ENCODE assay signal across 21 mouse cellular contexts in genomic region chr15:83090874-83091273, GRCm38 (mm10). TPM values are rescaled to one million over a fixed set of nuclear protein-coding genes. Genes with fewer than 3 reads are reported as not detected.
DNase-seq lines count a peak whose midpoint lies in the region; ATAC-seq and TF ChIP-seq lines count a peak whose summit lies in the region.
"Had no signal": no experiment of that assay in that cellular context is flagged by ENCODE, and none has a peak within 500 bp of the region (broad histone marks: within the 10 kb centered on the region; RNA-seq: fewer than 3 reads in every experiment).

No protein-coding gene starts in this region.

- TF ChIP-seq POLR2A in ES-Bruce4 (IDR thresholded peaks at IDR 0.05; ENCODE audit: insufficient read depth, low read length) (no peak), MEL (IDR thresholded peaks at IDR 0.05; ENCODE audit: control insufficient read depth in 1 of 2, insufficient read depth in 1 of 2, low read depth in 1 of 2, low read length in 2 of 2, poor library complexity in 1 of 2) (no peak)
- TF ChIP-seq POLR2A in limb, embryonic 14.5 days (IDR thresholded peaks at IDR 0.05; ENCODE audit: borderline replicate concordance, extremely low read depth, insufficient read depth, insufficient read length), result no peak

- H3K4me2 ChIP-seq in limb, embryonic 14.5 days (replicated peaks; ENCODE audit: low read depth, low read length, severe bottlenecking), result no peak overlapping the region
- H3K4me2 ChIP-seq: embryonic facial prominence, embryonic 12.5 days; heart, embryonic 13.5 days; hindbrain, embryonic 12.5 days; midbrain, embryonic 11.5 days; neural tube, embryonic 15.5 days had no signal

- no peaks in the 10 kb centered on the region for H3K36me3 ChIP-seq in ES-Bruce4 (ENCODE audit: control insufficient read depth, insufficient read depth, low read length, poor library complexity, severe bottlenecking)
- peaks cover 0 to 15% of the 10 kb centered on the region in 2 experiments; a peak in 2 of 4 replicates for H3K36me3 ChIP-seq in MEL (ENCODE audit: control insufficient read depth in 1 of 2, insufficient read depth in 2 of 2, low read length in 2 of 2)
- no peaks in the 10 kb centered on the region for H3K36me3 ChIP-seq in limb, embryonic 14.5 days (ENCODE audit: control insufficient read depth, insufficient read depth, low read length)
- H3K36me3 ChIP-seq: embryonic facial prominence, embryonic 12.5 days; heart, embryonic 13.5 days; hindbrain, embryonic 12.5 days; neural tube, embryonic 15.5 days had no signal

- H3K4me3 ChIP-seq in ES-Bruce4 (ENCODE audit: low read depth, low read length) (no peak overlapping the region), MEL (ENCODE audit: control insufficient read depth in 1 of 2, insufficient read depth in 1 of 2, low read depth in 2 of 2, low read length in 2 of 2) (no peak overlapping the region)
- no peak overlapping the region for H3K4me3 ChIP-seq in limb, embryonic 14.5 days (replicated peaks; ENCODE audit: low read length)
- H3K4me3 ChIP-seq in left cerebral cortex, adult 2 months, result no peak overlapping the region
- H3K4me3 ChIP-seq: embryonic facial prominence, embryonic 12.5 days; heart, embryonic 13.5 days; hindbrain, embryonic 12.5 days; neural tube, embryonic 15.5 days had no signal

- 16% methylated on average over 3 of the region's 3 CpGs for WGBS in limb, embryonic 14.5 days

- ATAC-seq in limb, embryonic 14.5 days (ENCODE audit: low FRiP score, low read depth), result peak; percentile 53

- no peaks in the 10 kb centered on the region for H3K79me2 ChIP-seq in MEL (ENCODE audit: control insufficient read depth, insufficient read depth, low read length, poor library complexity)

- 0 out of 2 replicates have a peak overlapping the region, but pooled peaks have one; percentile 11 for H3K27ac ChIP-seq in ES-Bruce4 (ENCODE audit: insufficient read depth, low read length)
- no peak overlapping the region for H3K27ac ChIP-seq in MEL (ENCODE audit: control insufficient read depth, low read depth, low read length)
- 0 out of 2 replicates have a peak overlapping the region, but pooled peaks have one; percentile 33 for H3K27ac ChIP-seq in limb, embryonic 14.5 days (replicated peaks; ENCODE audit: low read depth, low read length)
- H3K27ac ChIP-seq in left cerebral cortex, adult 2 months, result no peak overlapping the region
- H3K27ac ChIP-seq: embryonic facial prominence, embryonic 12.5 days; heart, embryonic 13.5 days; hindbrain, embryonic 12.5 days; neural tube, embryonic 15.5 days had no signal

- H3K27me3 ChIP-seq in ES-Bruce4 (ENCODE audit: control insufficient read depth, insufficient read depth, low read length, poor library complexity, severe bottlenecking), result no peaks in the 10 kb centered on the region
- no peaks in the 10 kb centered on the region for H3K27me3 ChIP-seq in MEL (ENCODE audit: control insufficient read depth in 1 of 2, insufficient read depth in 2 of 2, low read length in 2 of 2)
- H3K27me3 ChIP-seq in limb, embryonic 14.5 days (ENCODE audit: control insufficient read depth, insufficient read depth, low read length), result no peaks in the 10 kb centered on the region
- H3K27me3 ChIP-seq: CH12.LX had no signal

- intact Hi-C loops in left cerebral cortex, adult 2 months (cut with DNase I), result no loop called here

- DNase-seq in MEL (ENCODE audit: low read depth, low spot score), result peak; percentile 32
- peak; percentile 95 for DNase-seq in fat pad, adult 2 months (ENCODE audit: extremely low read depth, low read depth, low spot score)
- DNase-seq in limb, embryonic 14.5 days (ENCODE audit: low spot score), result peak; percentile 61
- no peak for DNase-seq in left cerebral cortex, adult 2 months (ENCODE audit: extremely low spot score in 1 of 2, low spot score in 2 of 2)
- no peak for DNase-seq in layer of hippocampus, postnatal 25 days (ENCODE audit: extremely low spot score in 1 of 2, low spot score in 1 of 2)
- DNase-seq in left cerebral cortex, adult 8-10 months (ENCODE audit: low spot score in 2 of 2), result no peak
- DNase-seq: adrenal gland, postnatal 10 days; cerebellum, postnatal 14 days; kidney, adult 18-20 months; kidney, postnatal 25 days; layer of hippocampus, postnatal 36 days; lung, postnatal 36 days; retina, postnatal 1 day; thymus, postnatal 25 days had no signal

- no peaks in the 10 kb centered on the region for H3K9me3 ChIP-seq in ES-Bruce4 (replicated peaks; ENCODE audit: control insufficient read depth, insufficient read depth, low read length, poor library complexity, severe bottlenecking)
- no peaks in the 10 kb centered on the region for H3K9me3 ChIP-seq in MEL (replicated peaks; ENCODE audit: insufficient read depth, low read length)
- no peaks in the 10 kb centered on the region for H3K9me3 ChIP-seq in limb, embryonic 14.5 days (ENCODE audit: control insufficient read depth, low read length)
- H3K9me3 ChIP-seq: embryonic facial prominence, embryonic 12.5 days; heart, embryonic 13.5 days; hindbrain, embryonic 12.5 days; neural tube, embryonic 15.5 days had no signal

- TF ChIP-seq CTCF in ES-Bruce4 (IDR thresholded peaks at IDR 0.05; ENCODE audit: low read depth, low read length) (no peak), MEL (IDR thresholded peaks at IDR 0.05 in 2 of 3, conservative IDR thresholded peaks at IDR 0.05 in 1 of 3; ENCODE audit: control insufficient read depth in 1 of 3, insufficient read depth in 1 of 3, low read depth in 2 of 3, low read length in 3 of 3, poor library complexity in 1 of 3, severe bottlenecking in 1 of 3) (no peak)
- TF ChIP-seq CTCF in left cerebral cortex, adult 2 months (IDR thresholded peaks at IDR 0.05), result no peak

- H3K9ac ChIP-seq in ES-Bruce4 (ENCODE audit: low read depth, poor library complexity, severe bottlenecking), result no peak overlapping the region
- H3K9ac ChIP-seq in MEL (ENCODE audit: control insufficient read depth, low read depth, low read length, poor library complexity, severe bottlenecking), result no peak overlapping the region
- H3K9ac ChIP-seq in limb, embryonic 14.5 days (ENCODE audit: low read depth, low read length, severe bottlenecking), result no peak overlapping the region
- H3K9ac ChIP-seq: embryonic facial prominence, embryonic 12.5 days; heart, embryonic 13.5 days; hindbrain, embryonic 12.5 days; neural tube, embryonic 15.5 days had no signal

- no peak for TF ChIP-seq RAD21 in MEL (IDR thresholded peaks at IDR 0.05; ENCODE audit: low read depth, low read length)

- peaks cover 5% of the 10 kb centered on the region for H3K4me1 ChIP-seq in ES-Bruce4 (ENCODE audit: control insufficient read depth, insufficient read depth, low read length)
- H3K4me1 ChIP-seq in MEL (ENCODE audit: control insufficient read depth in 1 of 2, insufficient read depth in 2 of 2, low read length in 2 of 2), result peaks cover 3 to 24% of the 10 kb centered on the region in 2 experiments; a peak in 3 of 4 replicates
- H3K4me1 ChIP-seq in limb, embryonic 14.5 days (ENCODE audit: control insufficient read depth, insufficient read depth, low read length), result peaks cover 11% of the 10 kb centered on the region

- TF ChIP-seq EP300 in ES-Bruce4 (IDR thresholded peaks at IDR 0.05; ENCODE audit: insufficient read depth, low read depth, low read length) (peak; percentile 67; the same call in 1 of the 2 replicates), MEL (IDR thresholded peaks at IDR 0.05; ENCODE audit: low read depth in 1 of 2, low read length in 2 of 2) (no peak)

RNA-seq across cellular contexts. Expression of gene Serhl, which starts 1.6 kb away (rescaled TPM):
- polyA plus RNA-seq in ES-Bruce4 (2011; ENCODE audit: insufficient read depth, insufficient read length, low read depth, missing spikeins) (20.5 and 20.7 TPM in 2 replicates), MEL (2012; ENCODE audit: insufficient read depth in 1 of 2, insufficient read length in 2 of 2, low read depth in 1 of 2, low replicate concordance in 2 of 2, missing spikeins in 1 of 2) (10 to 100 TPM in 1 of 2 experiments, not detected in 1; 57.3 TPM)
- total RNA-seq in MEL (2012; rRNA removed), result 19.5 and 19.6 TPM in 2 replicates
- 62.7 and 78.5 TPM in 2 replicates for polyA plus RNA-seq in limb, embryonic 14.5 days (2012; rRNA removed)
- polyA plus RNA-seq in limb, embryonic 14.5 days (2014; fragmentation: Nextera tagmentation; extraction: Ambion mirVana), result 68.2 and 75.0 TPM in 2 replicates
- 10 to 100 TPM in 1 of 2 experiments, 1 to 10 TPM in 1; 9.0 to 10.2 TPM for total RNA-seq in left cerebral cortex, adult 2 months (2021)
- total RNA-seq in layer of hippocampus, postnatal 25 days (2021), result 1 to 10 TPM; 8.4 to 9.4 TPM
- total RNA-seq in left cerebral cortex, adult 8-10 months (2022), result 10 to 100 TPM in 2 of 4 experiments, 1 to 10 TPM in 2; 8.6 to 12.4 (median 10.0) TPM

RNA-seq across cellular contexts. Expression of gene Rrp7a, which starts 31.7 kb away (rescaled TPM):
- polyA plus RNA-seq in ES-Bruce4 (2011; ENCODE audit: insufficient read depth, insufficient read length, low read depth, missing spikeins), result 90.8 and 102 TPM in 2 replicates
- total RNA-seq in MEL (2012; rRNA removed), result 134 and 155 TPM in 2 replicates
- polyA plus RNA-seq in MEL (2012; ENCODE audit: insufficient read depth in 1 of 2, insufficient read length in 2 of 2, low read depth in 1 of 2, low replicate concordance in 2 of 2, missing spikeins in 1 of 2), result 100 to 1,000 TPM; 283 to 483 TPM
- polyA plus RNA-seq in limb, embryonic 14.5 days (2012; rRNA removed), result 82.1 and 92.1 TPM in 2 replicates
- 60.9 and 61.7 TPM in 2 replicates for polyA plus RNA-seq in limb, embryonic 14.5 days (2014; fragmentation: Nextera tagmentation; extraction: Ambion mirVana)
- 100 to 1,000 TPM; 147 to 159 TPM for total RNA-seq in left cerebral cortex, adult 2 months (2021)
- 100 to 1,000 TPM; 144 to 161 TPM for total RNA-seq in layer of hippocampus, postnatal 25 days (2021)
- 100 to 1,000 TPM; 128 to 155 (median 146) TPM for total RNA-seq in left cerebral cortex, adult 8-10 months (2022)

RNA-seq across cellular contexts. Expression of gene Nfam1, which starts 57.8 kb away (rescaled TPM):
- polyA plus RNA-seq in ES-Bruce4 (2011; ENCODE audit: insufficient read depth, insufficient read length, low read depth, missing spikeins) (3.3 and 5.8 TPM in 2 replicates), MEL (2012; ENCODE audit: insufficient read depth in 1 of 2, insufficient read length in 2 of 2, low read depth in 1 of 2, low replicate concordance in 2 of 2, missing spikeins in 1 of 2) (10 to 100 TPM in 1 of 2 experiments, not detected in 1; 10.5 TPM)
- 4.8 and 7.4 TPM in 2 replicates for total RNA-seq in MEL (2012; rRNA removed)
- 4.0 and 4.5 TPM in 2 replicates for polyA plus RNA-seq in limb, embryonic 14.5 days (2012; rRNA removed)
- polyA plus RNA-seq in limb, embryonic 14.5 days (2014; fragmentation: Nextera tagmentation; extraction: Ambion mirVana), result 3.5 and 4.3 TPM in 2 replicates
- total RNA-seq in left cerebral cortex, adult 2 months (2021), result 1 to 10 TPM; 2.2 to 2.8 TPM
- total RNA-seq in layer of hippocampus, postnatal 25 days (2021), result 1 to 10 TPM; 2.5 to 2.7 TPM
- 1 to 10 TPM; 2.3 to 4.1 (median 3.6) TPM for total RNA-seq in left cerebral cortex, adult 8-10 months (2022)

RNA-seq across cellular contexts. Expression of gene Poldip3, which starts 58.3 kb away (rescaled TPM):
- 97.9 and 113 TPM in 2 replicates for polyA plus RNA-seq in ES-Bruce4 (2011; ENCODE audit: insufficient read depth, insufficient read length, low read depth, missing spikeins)
- 104 and 113 TPM in 2 replicates for total RNA-seq in MEL (2012; rRNA removed)
- 100 to 1,000 TPM in 1 of 2 experiments, not detected in 1; 123 TPM for polyA plus RNA-seq in MEL (2012; ENCODE audit: insufficient read depth in 1 of 2, insufficient read length in 2 of 2, low read depth in 1 of 2, low replicate concordance in 2 of 2, missing spikeins in 1 of 2)
- 88.2 and 94.3 TPM in 2 replicates for polyA plus RNA-seq in limb, embryonic 14.5 days (2012; rRNA removed)
- 150 and 154 TPM in 2 replicates for polyA plus RNA-seq in limb, embryonic 14.5 days (2014; fragmentation: Nextera tagmentation; extraction: Ambion mirVana)
- 10 to 100 TPM; 86.5 to 95.1 TPM for total RNA-seq in left cerebral cortex, adult 2 months (2021)
- 10 to 100 TPM; 88.1 to 89.3 TPM for total RNA-seq in layer of hippocampus, postnatal 25 days (2021)
- 10 to 100 TPM; 93.8 to 98.2 (median 96.0) TPM for total RNA-seq in left cerebral cortex, adult 8-10 months (2022)

Comparison
In these comparisons a context has a peak if more than half of its experiments do, and no peak if none do; other contexts are left out.
1. H3K27ac ChIP-seq: peak in ES-Bruce4 (single experiment) and limb, embryonic 14.5 days (single experiment); none in MEL (single experiment) and left cerebral cortex, adult 2 months (single experiment).
2. DNase-seq: peak in MEL (single experiment), fat pad, adult 2 months (single experiment) and limb, embryonic 14.5 days (single experiment); none in left cerebral cortex, adult 2 months (0 of 2), layer of hippocampus, postnatal 25 days (0 of 2) and left cerebral cortex, adult 8-10 months (0 of 2).